Mouse (Mus musculus): ENCODE results near the gene Bag6. TPM values are rescaled to one million over a fixed set of nuclear protein-coding genes. Genes with fewer than 3 reads are reported as not detected.

Bag6 gene
- polyA plus RNA-seq, 1 experiment from 2014 or later: 37.4 TPM

- no peak for TF ChIP-seq CTCF (IDR thresholded peaks at IDR 0.05; ENCODE audit: low read depth)
- ATAC-seq: no peak
- Histone ChIP-seq H3K4me3 (ENCODE audit: low read depth, low read length) (no peak overlapping the region), H3K4me2 (replicated peaks; ENCODE audit: low read depth) (no peak overlapping the region), H3K27me3 (replicated peaks; ENCODE audit: control insufficient read depth, insufficient read depth, low read length) (no peaks in the 10 kb centered on the region), H3K36me3 (ENCODE audit: control insufficient read depth, insufficient read depth) (peaks cover 66% of the 10 kb centered on the region), H3K9ac (ENCODE audit: low read depth, low read length) (no peak overlapping the region), H3K27ac (ENCODE audit: low read depth, low read length) (no peak overlapping the region), H3K4me1 (replicated peaks; ENCODE audit: control insufficient read depth, insufficient read depth, low read length) (peaks cover 8% of the 10 kb centered on the region; the same call in 1 of the 2 replicates), H3K9me3 (ENCODE audit: control insufficient read depth) (no peaks in the 10 kb centered on the region)
- 90% methylated on average over 14 of the region's 14 CpGs for WGBS
Observed at GRCm38 (mm10) chr17:35092403-35093198, 42.4 kb upstream of the Bag6 start.

- ATAC-seq: no peak
- H3K4me1 ChIP-seq (replicated peaks; ENCODE audit: control insufficient read depth, insufficient read depth, low read length): peaks cover 7% of the 10 kb centered on the region; the same call in 1 of the 2 replicates
- H3K27me3 ChIP-seq (replicated peaks; ENCODE audit: control insufficient read depth, insufficient read depth, low read length): no peaks in the 10 kb centered on the region
- no peak overlapping the region for H3K9ac ChIP-seq (ENCODE audit: low read depth, low read length)
- 74% methylated on average over 15 of the region's 15 CpGs for WGBS
- peaks cover 87% of the 10 kb centered on the region for H3K36me3 ChIP-seq (ENCODE audit: control insufficient read depth, insufficient read depth)
- no peak overlapping the region for H3K4me3 ChIP-seq (ENCODE audit: low read depth, low read length)
- no peaks in the 10 kb centered on the region for H3K9me3 ChIP-seq (ENCODE audit: control insufficient read depth)
- no peak for TF ChIP-seq CTCF (IDR thresholded peaks at IDR 0.05; ENCODE audit: low read depth)
- no peak overlapping the region for H3K27ac ChIP-seq (ENCODE audit: low read depth, low read length)
- no peak overlapping the region for H3K4me2 ChIP-seq (replicated peaks; ENCODE audit: low read depth)
Observed at GRCm38 (mm10) chr17:35094475-35095365, 40.3 kb upstream of the Bag6 start.

- H3K27me3 ChIP-seq (replicated peaks; ENCODE audit: control insufficient read depth, insufficient read depth, low read length): no peaks in the 10 kb centered on the region
- H3K4me1 ChIP-seq (replicated peaks; ENCODE audit: control insufficient read depth, insufficient read depth, low read length): no peaks in the 10 kb centered on the region
- no peak overlapping the region for H3K4me2 ChIP-seq (replicated peaks; ENCODE audit: low read depth)
- no peaks in the 10 kb centered on the region for H3K9me3 ChIP-seq (ENCODE audit: control insufficient read depth)
- no peak for TF ChIP-seq CTCF (IDR thresholded peaks at IDR 0.05; ENCODE audit: low read depth)
- WGBS: 92% methylated on average over 12 of the region's 12 CpGs
- H3K36me3 ChIP-seq (ENCODE audit: control insufficient read depth, insufficient read depth): peaks cover 97% of the 10 kb centered on the region
- ATAC-seq: no peak
- no peak overlapping the region for H3K27ac ChIP-seq (ENCODE audit: low read depth, low read length)
- no peak overlapping the region for H3K4me3 ChIP-seq (ENCODE audit: low read depth, low read length)
- no peak overlapping the region for H3K9ac ChIP-seq (ENCODE audit: low read depth, low read length)
Observed at GRCm38 (mm10) chr17:35096597-35096996, 38.4 kb upstream of the Bag6 start.

GRCm38 (mm10) chr17:35097164-35097655 is 37.8 kb upstream of the Bag6 start:
- Histone ChIP-seq H3K36me3 (ENCODE audit: control insufficient read depth, insufficient read depth) (peaks cover 98% of the 10 kb centered on the region), H3K27ac (ENCODE audit: low read depth, low read length) (no peak overlapping the region), H3K27me3 (replicated peaks; ENCODE audit: control insufficient read depth, insufficient read depth, low read length) (no peaks in the 10 kb centered on the region), H3K9me3 (ENCODE audit: control insufficient read depth) (no peaks in the 10 kb centered on the region), H3K4me2 (replicated peaks; ENCODE audit: low read depth) (no peak overlapping the region), H3K9ac (ENCODE audit: low read depth, low read length) (no peak overlapping the region), H3K4me3 (ENCODE audit: low read depth, low read length) (no peak overlapping the region), H3K4me1 (replicated peaks; ENCODE audit: control insufficient read depth, insufficient read depth, low read length) (no peaks in the 10 kb centered on the region)
- no peak for ATAC-seq
- TF ChIP-seq CTCF (IDR thresholded peaks at IDR 0.05; ENCODE audit: low read depth): no peak
- WGBS: 89% methylated on average over 12 of the region's 12 CpGs

- H3K36me3 ChIP-seq (ENCODE audit: control insufficient read depth, insufficient read depth): peaks cover 80% of the 10 kb centered on the region
- 0 out of 2 replicates have a peak overlapping the region, but pooled peaks have one; percentile 21 for H3K27ac ChIP-seq (ENCODE audit: low read depth, low read length)
- H3K9ac ChIP-seq (ENCODE audit: low read depth, low read length): no peak overlapping the region
- WGBS: 55% methylated on average over 10 of the region's 10 CpGs
- H3K4me3 ChIP-seq (ENCODE audit: low read depth, low read length): no peak overlapping the region
- ATAC-seq: 0 out of 2 replicates have a peak, but pooled peaks have one; percentile 11
- no peaks in the 10 kb centered on the region for H3K4me1 ChIP-seq (replicated peaks; ENCODE audit: control insufficient read depth, insufficient read depth, low read length)
- TF ChIP-seq CTCF (IDR thresholded peaks at IDR 0.05; ENCODE audit: low read depth): no peak
- no peaks in the 10 kb centered on the region for H3K27me3 ChIP-seq (replicated peaks; ENCODE audit: control insufficient read depth, insufficient read depth, low read length)
- no peak overlapping the region; the same call in 1 of the 2 replicates for H3K4me2 ChIP-seq (replicated peaks; ENCODE audit: low read depth)
- no peaks in the 10 kb centered on the region for H3K9me3 ChIP-seq (ENCODE audit: control insufficient read depth)
Observed at GRCm38 (mm10) chr17:35100196-35100765, 34.7 kb upstream of the Bag6 start.

Data from intestine, postnatal 0 days (tissue).